Mouse (Mus musculus): ENCODE measurements at regions not wholly inside any gene's neighbourhood (a gene's known extent, or its start where the extent isn't known, plus 50 kb on each side); places are given as distances from the start of the nearest gene placed in this dataset.

GRCm38 (mm10) chr17:85823036-85823435 lies 135.0 kb upstream of the Six2 start:
- ATAC-seq (no peak), DNase-seq (ENCODE audit: low spot score) (no peak)
- TF ChIP-seq EP300 (IDR thresholded peaks at IDR 0.05) (no peak), CTCF (IDR thresholded peaks at IDR 0.05) (no peak)
- H3K4me2 ChIP-seq (replicated peaks; ENCODE audit: low read depth, low read length), result no peak overlapping the region
- 72% methylated on average over 19 of the region's 19 CpGs for WGBS
- H3K4me1 ChIP-seq (ENCODE audit: insufficient read depth, low read depth, low read length), result no peaks in the 10 kb centered on the region
- H3K9ac ChIP-seq (replicated peaks; ENCODE audit: low read depth), result no peak overlapping the region
- H3K27me3 ChIP-seq (replicated peaks; ENCODE audit: insufficient read depth, low read length), result no peaks in the 10 kb centered on the region
- H3K4me3 ChIP-seq (ENCODE audit: low read depth, low read length), result no peak overlapping the region
- H3K27ac ChIP-seq (ENCODE audit: low read length), result no peak overlapping the region
- H3K36me3 ChIP-seq (ENCODE audit: insufficient read depth, low read length), result no peaks in the 10 kb centered on the region
- no peaks in the 10 kb centered on the region for H3K9me3 ChIP-seq (ENCODE audit: low read length)

DNA sequence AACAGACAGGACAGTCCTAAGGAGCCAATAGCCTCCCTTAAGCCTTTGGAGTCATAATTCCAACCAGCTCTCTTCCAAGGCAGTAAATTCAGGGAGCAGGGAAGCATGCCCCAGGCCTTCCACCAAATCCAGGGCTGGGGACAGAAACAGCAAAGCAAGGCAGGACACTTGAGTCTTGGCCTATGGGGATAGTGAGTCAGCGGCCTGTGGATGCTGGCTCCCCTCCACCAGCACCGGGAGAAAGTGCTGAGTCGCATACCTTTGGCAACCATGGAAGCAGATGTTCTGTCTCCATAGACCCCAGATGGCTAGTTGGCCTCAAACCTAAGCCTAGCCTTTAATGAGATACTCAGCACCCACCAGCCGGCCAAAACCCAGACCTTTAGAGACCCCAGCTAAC lies 133.8 kb upstream of the Six2 start:
- Histone ChIP-seq H3K4me3 (ENCODE audit: low read depth, low read length) (no peak overlapping the region), H3K9me3 (ENCODE audit: low read length) (no peaks in the 10 kb centered on the region), H3K4me1 (ENCODE audit: insufficient read depth, low read depth, low read length) (no peaks in the 10 kb centered on the region), H3K27me3 (replicated peaks; ENCODE audit: insufficient read depth, low read length) (no peaks in the 10 kb centered on the region), H3K9ac (replicated peaks; ENCODE audit: low read depth) (no peak overlapping the region), H3K27ac (ENCODE audit: low read length) (no peak overlapping the region), H3K36me3 (ENCODE audit: insufficient read depth, low read length) (no peaks in the 10 kb centered on the region), H3K4me2 (replicated peaks; ENCODE audit: low read depth, low read length) (no peak overlapping the region)
- no peak for DNase-seq (ENCODE audit: low spot score)
- TF ChIP-seq CTCF (IDR thresholded peaks at IDR 0.05), result no peak
- no peak for TF ChIP-seq EP300 (IDR thresholded peaks at IDR 0.05)
- ATAC-seq, result no peak
- 75% methylated on average over 4 of the region's 4 CpGs for WGBS

GRCm38 (mm10) chr17:85818098-85818855 lies 130.2 kb upstream of the Six2 start:
- DNase-seq (ENCODE audit: low spot score) (no peak), ATAC-seq (no peak)
- TF ChIP-seq CTCF (IDR thresholded peaks at IDR 0.05), result no peak
- no peak for TF ChIP-seq EP300 (IDR thresholded peaks at IDR 0.05)
- no peaks in the 10 kb centered on the region for H3K4me1 ChIP-seq (ENCODE audit: insufficient read depth, low read depth, low read length)
- H3K9ac ChIP-seq (replicated peaks; ENCODE audit: low read depth), result no peak overlapping the region
- no peak overlapping the region; the same call in 1 of the 2 replicates for H3K4me2 ChIP-seq (replicated peaks; ENCODE audit: low read depth, low read length)
- no peak overlapping the region for H3K27ac ChIP-seq (ENCODE audit: low read length)
- H3K27me3 ChIP-seq (replicated peaks; ENCODE audit: insufficient read depth, low read length), result no peaks in the 10 kb centered on the region
- H3K4me3 ChIP-seq (ENCODE audit: low read depth, low read length), result no peak overlapping the region
- H3K36me3 ChIP-seq (ENCODE audit: insufficient read depth, low read length), result no peaks in the 10 kb centered on the region
- H3K9me3 ChIP-seq (ENCODE audit: low read length), result no peaks in the 10 kb centered on the region
- 54% methylated on average over 17 of the region's 17 CpGs for WGBS

DNA sequence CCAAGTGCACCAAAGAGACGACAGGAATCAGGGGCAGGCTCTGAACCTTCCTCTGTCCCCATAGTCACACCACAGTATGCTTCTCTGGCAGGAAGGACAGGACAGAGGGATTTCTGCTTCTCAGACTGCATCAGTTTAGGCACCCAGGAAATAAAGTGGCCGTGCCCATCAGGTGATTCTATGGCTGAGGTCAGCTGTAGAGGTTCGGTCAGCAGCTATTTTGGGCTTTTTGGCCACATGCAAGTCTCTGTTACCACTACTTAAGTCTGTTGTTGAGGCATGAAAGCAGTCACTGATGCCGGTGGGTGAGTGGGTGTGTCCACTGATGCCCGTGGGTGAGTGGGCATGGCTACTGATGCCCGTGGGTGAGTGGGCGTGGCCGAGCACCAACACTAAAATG lies 128.4 kb upstream of the Six2 start:
- no peaks in the 10 kb centered on the region for H3K36me3 ChIP-seq (ENCODE audit: insufficient read depth, low read length)
- no peak overlapping the region for H3K4me2 ChIP-seq (replicated peaks; ENCODE audit: low read depth, low read length)
- TF ChIP-seq CTCF (IDR thresholded peaks at IDR 0.05), result no peak
- no peak for TF ChIP-seq EP300 (IDR thresholded peaks at IDR 0.05)
- H3K9ac ChIP-seq (replicated peaks; ENCODE audit: low read depth), result no peak overlapping the region
- no peaks in the 10 kb centered on the region for H3K27me3 ChIP-seq (replicated peaks; ENCODE audit: insufficient read depth, low read length)
- WGBS, result 90% methylated on average over 8 of the region's 8 CpGs
- no peaks in the 10 kb centered on the region for H3K4me1 ChIP-seq (ENCODE audit: insufficient read depth, low read depth, low read length)
- no peaks in the 10 kb centered on the region for H3K9me3 ChIP-seq (ENCODE audit: low read length)
- no peak overlapping the region for H3K4me3 ChIP-seq (ENCODE audit: low read depth, low read length)
- ATAC-seq (no peak), DNase-seq (ENCODE audit: low spot score) (no peak)
- no peak overlapping the region for H3K27ac ChIP-seq (ENCODE audit: low read length)

DNA sequence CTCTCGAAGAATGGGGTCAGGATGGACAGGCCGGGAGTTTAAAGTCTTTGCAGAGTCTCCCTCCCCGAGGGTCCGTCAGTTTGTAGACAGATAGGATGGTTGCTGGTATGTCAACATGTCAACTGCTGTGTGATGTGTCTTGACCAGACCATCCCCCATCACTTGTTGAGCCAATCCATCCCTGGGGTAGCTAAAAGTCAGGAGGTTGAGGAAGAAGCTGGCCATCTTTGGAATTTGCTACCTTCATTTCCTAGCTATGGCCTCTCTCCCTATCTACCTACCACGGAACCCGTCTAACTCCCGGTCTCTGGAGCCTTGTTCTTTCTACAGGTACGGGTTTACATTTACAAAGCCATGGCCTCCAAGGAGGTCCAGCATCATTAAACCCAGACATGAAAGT lies 128.0 kb upstream of the Six2 start:
- Histone ChIP-seq H3K4me3 (ENCODE audit: low read depth, low read length) (no peak overlapping the region), H3K4me1 (ENCODE audit: insufficient read depth, low read depth, low read length) (no peaks in the 10 kb centered on the region), H3K36me3 (ENCODE audit: insufficient read depth, low read length) (no peaks in the 10 kb centered on the region), H3K4me2 (replicated peaks; ENCODE audit: low read depth, low read length) (no peak overlapping the region), H3K9ac (replicated peaks; ENCODE audit: low read depth) (no peak overlapping the region), H3K27ac (ENCODE audit: low read length) (no peak overlapping the region), H3K9me3 (ENCODE audit: low read length) (no peaks in the 10 kb centered on the region), H3K27me3 (replicated peaks; ENCODE audit: insufficient read depth, low read length) (no peaks in the 10 kb centered on the region)
- ATAC-seq (no peak), DNase-seq (ENCODE audit: low spot score) (no peak)
- TF ChIP-seq EP300 (IDR thresholded peaks at IDR 0.05) (no peak), CTCF (IDR thresholded peaks at IDR 0.05) (no peak)
- 80% methylated on average over 8 of the region's 8 CpGs for WGBS

- H3K27me3 ChIP-seq (replicated peaks; ENCODE audit: insufficient read depth, low read length), result no peaks in the 10 kb centered on the region
- WGBS, result 75% methylated on average over 5 of the region's 5 CpGs
Measured at GRCm38 (mm10) chr17:85808580-85808979, 120.5 kb upstream of the Six2 start.

More at GRCm38 (mm10) chr17:85808580-85808979, 120.5 kb upstream of the Six2 start:
- ATAC-seq, result no peak
- H3K4me3 ChIP-seq (ENCODE audit: low read depth, low read length), result no peak overlapping the region
- no peak overlapping the region for H3K9ac ChIP-seq (replicated peaks; ENCODE audit: low read depth)
- no peaks in the 10 kb centered on the region for H3K36me3 ChIP-seq (ENCODE audit: insufficient read depth, low read length)
- H3K4me1 ChIP-seq (ENCODE audit: insufficient read depth, low read depth, low read length), result no peaks in the 10 kb centered on the region
- no peak overlapping the region for H3K27ac ChIP-seq (ENCODE audit: low read length)
- TF ChIP-seq EP300 (IDR thresholded peaks at IDR 0.05), result no peak
- no peak for TF ChIP-seq CTCF (IDR thresholded peaks at IDR 0.05)
- no peak overlapping the region for H3K4me2 ChIP-seq (replicated peaks; ENCODE audit: low read depth, low read length)
- H3K9me3 ChIP-seq (ENCODE audit: low read length), result no peaks in the 10 kb centered on the region
- no peak for DNase-seq (ENCODE audit: low spot score)

All from lung, postnatal 0 days (tissue).